11 mouse cellular contexts compared by ENCODE assay signal in the genomic region with DNA sequence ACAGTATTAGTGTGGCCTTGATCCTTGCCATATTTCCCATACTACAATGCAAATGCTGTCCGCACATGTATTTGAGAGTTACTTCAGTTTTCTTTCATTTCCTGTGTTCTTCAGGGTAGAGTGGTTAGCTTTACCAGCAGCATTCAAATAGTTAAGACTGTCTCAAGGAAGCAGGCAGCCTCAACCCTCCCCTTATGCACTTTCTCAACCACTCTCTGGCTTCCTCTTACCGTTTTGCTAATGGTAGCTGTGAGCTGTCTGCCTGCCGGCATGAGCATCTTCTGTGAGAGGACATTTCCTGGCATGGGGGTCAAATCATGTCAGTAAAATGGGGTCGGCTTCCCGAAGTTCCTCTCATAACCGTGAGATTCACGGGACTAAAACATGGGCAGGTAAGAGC.
A peak's percentile ranks its signal among the peaks of the same experiment; 100 is the strongest.
DNase-seq lines count a peak whose midpoint lies in the region; ATAC-seq lines count a peak whose summit lies in the region.
"Had no signal": no experiment of that assay in that cellular context is flagged by ENCODE, and none has a peak within 500 bp of the region (broad histone marks: within the 10 kb centered on the region; RNA-seq: fewer than 3 reads in every experiment).

No protein-coding gene starts in this region.

- no peak overlapping the region for H3K9ac ChIP-seq in midbrain, embryonic 11.5 days (ENCODE audit: low read length)
- H3K9ac ChIP-seq in liver, embryonic 13.5 days = no peak overlapping the region
- H3K9ac ChIP-seq: kidney, embryonic 15.5 days; midbrain, embryonic 13.5 days had no signal

- H3K4me3 ChIP-seq in midbrain, embryonic 11.5 days (ENCODE audit: low read depth, low read length) = no peak overlapping the region
- no peak overlapping the region for H3K4me3 ChIP-seq in midbrain, embryonic 10.5 days
- H3K4me3 ChIP-seq in liver, embryonic 13.5 days (replicated peaks) = 0 out of 2 replicates have a peak overlapping the region, but pooled peaks have one; percentile 2
- H3K4me3 ChIP-seq: kidney, embryonic 15.5 days; midbrain, embryonic 13.5 days had no signal

- H3K9me3 ChIP-seq in midbrain, embryonic 11.5 days (ENCODE audit: control insufficient read depth, low read length) = no peaks in the 10 kb centered on the region
- no peaks in the 10 kb centered on the region for H3K9me3 ChIP-seq in midbrain, embryonic 10.5 days (replicated peaks)
- no peaks in the 10 kb centered on the region for H3K9me3 ChIP-seq in liver, embryonic 13.5 days (replicated peaks)
- H3K9me3 ChIP-seq: kidney, embryonic 15.5 days; midbrain, embryonic 13.5 days had no signal

- H3K4me2 ChIP-seq in midbrain, embryonic 11.5 days = no peak overlapping the region
- no peak overlapping the region for H3K4me2 ChIP-seq in liver, embryonic 13.5 days
- H3K4me2 ChIP-seq: kidney, embryonic 15.5 days; midbrain, embryonic 13.5 days had no signal

- no peaks in the 10 kb centered on the region for H3K27me3 ChIP-seq in midbrain, embryonic 11.5 days (ENCODE audit: control insufficient read depth, insufficient read depth, low read length)
- no peaks in the 10 kb centered on the region for H3K27me3 ChIP-seq in midbrain, embryonic 10.5 days (ENCODE audit: low read depth, poor library complexity, severe bottlenecking)
- H3K27me3 ChIP-seq in liver, embryonic 13.5 days = no peaks in the 10 kb centered on the region
- H3K27me3 ChIP-seq: kidney, embryonic 15.5 days; midbrain, embryonic 13.5 days had no signal

- H3K36me3 ChIP-seq in midbrain, embryonic 11.5 days (ENCODE audit: control insufficient read depth, insufficient read depth, low read length) = 0 out of 2 replicates have a peak, but pooled peaks cover 2% of the 10 kb centered on the region
- peaks cover 71% of the 10 kb centered on the region for H3K36me3 ChIP-seq in midbrain, embryonic 10.5 days
- H3K36me3 ChIP-seq in liver, embryonic 13.5 days = peaks cover 81% of the 10 kb centered on the region

- no peak overlapping the region for H3K27ac ChIP-seq in midbrain, embryonic 11.5 days (ENCODE audit: low read depth, low read length)
- H3K27ac ChIP-seq in midbrain, embryonic 10.5 days (replicated peaks) = no peak overlapping the region
- no peak overlapping the region for H3K27ac ChIP-seq in liver, embryonic 13.5 days
- H3K27ac ChIP-seq: kidney, embryonic 15.5 days; midbrain, embryonic 13.5 days; stomach, postnatal 0 days had no signal

- peak; percentile 62 for DNase-seq in midbrain, embryonic 11.5 days (ENCODE audit: low spot score, missing footprints)
- no peak for DNase-seq in midbrain, embryonic 10.5 days (ENCODE audit: low spot score)
- no peak for DNase-seq in liver, embryonic 13.5 days
- DNase-seq in natural killer cell, adult 2 months (ENCODE audit: low spot score in 2 of 2) = peak; percentile 78 to 80
- peak; percentile 59 for DNase-seq in thymus, postnatal 4 days
- DNase-seq in right cerebral cortex, postnatal 25 days = no peak
- no peak for DNase-seq in urinary bladder, postnatal 14 days (ENCODE audit: low spot score)
- no peak for DNase-seq in layer of hippocampus, adult 9-10 months (ENCODE audit: low spot score)

- no peaks in the 10 kb centered on the region for H3K4me1 ChIP-seq in midbrain, embryonic 11.5 days (ENCODE audit: control insufficient read depth, insufficient read depth, low read length)
- H3K4me1 ChIP-seq in midbrain, embryonic 10.5 days = no peaks in the 10 kb centered on the region
- H3K4me1 ChIP-seq in liver, embryonic 13.5 days (replicated peaks) = peaks cover 18% of the 10 kb centered on the region
- H3K4me1 ChIP-seq: kidney, embryonic 15.5 days; midbrain, embryonic 13.5 days had no signal

- 87% methylated on average over 7 of the region's 7 CpGs for WGBS in midbrain, embryonic 11.5 days
- WGBS in midbrain, embryonic 10.5 days = 87% methylated on average over 7 of the region's 7 CpGs
- 39% methylated on average over 7 of the region's 7 CpGs for WGBS in liver, embryonic 13.5 days (ENCODE audit: insufficient replicate concordance)

- ATAC-seq in midbrain, embryonic 11.5 days (ENCODE audit: low FRiP score) = no peak
- ATAC-seq in liver, embryonic 13.5 days (ENCODE audit: low read depth) = no peak
- ATAC-seq: midbrain, embryonic 13.5 days had no signal

Comparison
In these comparisons a context has a peak if more than half of its experiments do, and no peak if none do; other contexts are left out.
1. DNase-seq: peak in midbrain, embryonic 11.5 days (single experiment), natural killer cell, adult 2 months (2 of 2) and thymus, postnatal 4 days (single experiment); none in midbrain, embryonic 10.5 days (single experiment), liver, embryonic 13.5 days (single experiment), right cerebral cortex, postnatal 25 days (single experiment), urinary bladder, postnatal 14 days (single experiment) and layer of hippocampus, adult 9-10 months (single experiment).